ENCODE assay signal across 24 mouse cellular contexts in the genomic region with DNA sequence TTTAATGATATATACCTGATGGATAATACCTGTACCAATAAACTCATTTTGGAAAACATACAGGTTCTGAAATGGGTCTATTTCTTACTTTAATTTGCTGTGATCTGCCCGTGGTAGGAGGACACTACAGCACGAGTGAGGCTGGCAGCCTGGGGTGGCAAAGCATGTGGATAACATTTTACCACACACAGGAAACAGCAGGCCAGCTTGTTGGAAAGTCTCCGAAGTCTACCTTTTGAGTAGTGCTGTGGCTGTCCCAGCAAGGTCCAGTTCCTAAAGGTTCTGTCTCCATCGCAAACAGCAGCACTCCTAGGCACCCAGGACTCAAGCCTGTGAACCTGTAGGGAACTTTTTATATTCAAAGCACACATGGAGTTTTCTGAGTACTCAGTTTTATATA. TPM values are rescaled to one million over a fixed set of nuclear protein-coding genes. Genes with fewer than 3 reads are reported as not detected.
A peak's percentile ranks its signal among the peaks of the same experiment; 100 is the strongest.
DNase-seq lines count a peak whose midpoint lies in the region; ATAC-seq and TF ChIP-seq lines count a peak whose summit lies in the region.
"Had no signal": no experiment of that assay in that cellular context is flagged by ENCODE, and none has a peak within 500 bp of the region (broad histone marks: within the 10 kb centered on the region; RNA-seq: fewer than 3 reads in every experiment).

No protein-coding gene starts in this region.

- DNase-seq in heart, adult 11 months = peak; percentile 30
- DNase-seq in 416B (ENCODE audit: low read depth) = peak; percentile 64
- DNase-seq in limb, embryonic 10.5 days (ENCODE audit: low spot score) = no peak
- DNase-seq: adrenal gland, adult 2 months; adrenal gland, adult 8-10 months; adrenal gland, postnatal 10 days; adrenal gland, postnatal 14 days; adrenal gland, postnatal 25 days; adrenal gland, postnatal 36 days; B cell, adult 2 months; cerebellum, adult 11 months; cerebellum, adult 11-12 months; cerebellum, adult 18-20 months had no signal

- TF ChIP-seq CTCF in intestine, postnatal 0 days (IDR thresholded peaks at IDR 0.05; ENCODE audit: low read depth) = no peak

- H3K27me3 ChIP-seq in heart, embryonic 12.5 days (replicated peaks) = no peaks in the 10 kb centered on the region
- no peaks in the 10 kb centered on the region for H3K27me3 ChIP-seq in limb, embryonic 10.5 days (ENCODE audit: low read depth, poor library complexity, severe bottlenecking)
- no peaks in the 10 kb centered on the region for H3K27me3 ChIP-seq in intestine, postnatal 0 days (replicated peaks; ENCODE audit: control insufficient read depth, insufficient read depth, low read length)
- H3K27me3 ChIP-seq in liver, embryonic 12.5 days (replicated peaks) = no peaks in the 10 kb centered on the region
- H3K27me3 ChIP-seq: CH12.LX, Patski had no signal

- no peak overlapping the region for H3K4me3 ChIP-seq in heart, embryonic 12.5 days
- no peak overlapping the region for H3K4me3 ChIP-seq in limb, embryonic 10.5 days
- H3K4me3 ChIP-seq in intestine, postnatal 0 days (ENCODE audit: low read depth, low read length) = no peak overlapping the region
- H3K4me3 ChIP-seq in liver, embryonic 12.5 days = no peak overlapping the region

- ATAC-seq in heart, embryonic 12.5 days (ENCODE audit: insufficient number of reproducible peaks, low FRiP score) = no peak
- ATAC-seq in common myeloid progenitor, adult 5-6 weeks (replicated peaks; ENCODE audit: low read depth, poor library complexity, severe bottlenecking) = peak; percentile 69
- ATAC-seq in hematopoietic stem cell, adult 5-6 weeks (replicated peaks in 1 of 2; ENCODE audit: insufficient read depth in 1 of 2, low FRiP score in 2 of 2, low TSS enrichment in 1 of 2, low read depth in 1 of 2, poor library complexity in 2 of 2, severe bottlenecking in 2 of 2) = peak; percentile 56 to 72
- no peak for ATAC-seq in intestine, postnatal 0 days
- ATAC-seq in liver, embryonic 12.5 days = no peak
- ATAC-seq: activated CD4-positive, CD25-positive, alpha-beta regulatory T cell, adult 4 months; CD4-positive, CD25-positive, alpha-beta regulatory T cell, adult 4 months; Patski had no signal

- no peak overlapping the region for H3K4me2 ChIP-seq in heart, embryonic 12.5 days
- H3K4me2 ChIP-seq in intestine, postnatal 0 days (replicated peaks; ENCODE audit: low read depth) = no peak overlapping the region
- H3K4me2 ChIP-seq in liver, embryonic 12.5 days = no peak overlapping the region

- H3K4me1 ChIP-seq in heart, embryonic 12.5 days (replicated peaks) = peaks cover 17% of the 10 kb centered on the region
- peaks cover 11% of the 10 kb centered on the region; the same call in 1 of the 2 replicates for H3K4me1 ChIP-seq in limb, embryonic 10.5 days
- no peaks in the 10 kb centered on the region for H3K4me1 ChIP-seq in intestine, postnatal 0 days (replicated peaks; ENCODE audit: control insufficient read depth, insufficient read depth, low read length)
- H3K4me1 ChIP-seq in liver, embryonic 12.5 days = peaks cover 3% of the 10 kb centered on the region; the same call in 1 of the 2 replicates

- no peaks in the 10 kb centered on the region for H3K9me3 ChIP-seq in heart, embryonic 12.5 days (replicated peaks)
- no peaks in the 10 kb centered on the region for H3K9me3 ChIP-seq in limb, embryonic 10.5 days (replicated peaks)
- no peaks in the 10 kb centered on the region for H3K9me3 ChIP-seq in intestine, postnatal 0 days (ENCODE audit: control insufficient read depth)
- H3K9me3 ChIP-seq in liver, embryonic 12.5 days (replicated peaks) = no peaks in the 10 kb centered on the region
- H3K9me3 ChIP-seq: G1E had no signal

- no peak overlapping the region for H3K9ac ChIP-seq in heart, embryonic 12.5 days
- H3K9ac ChIP-seq in intestine, postnatal 0 days (ENCODE audit: low read depth, low read length) = no peak overlapping the region
- no peak overlapping the region for H3K9ac ChIP-seq in liver, embryonic 12.5 days

- WGBS in heart, embryonic 12.5 days = 80% methylated on average over 4 of the region's 4 CpGs
- WGBS in limb, embryonic 10.5 days = 91% methylated on average over 4 of the region's 4 CpGs
- WGBS in intestine, postnatal 0 days = 92% methylated on average over 4 of the region's 4 CpGs
- WGBS in liver, embryonic 12.5 days (ENCODE audit: insufficient replicate concordance) = 56% methylated on average over 4 of the region's 4 CpGs

- H3K27ac ChIP-seq in heart, embryonic 12.5 days (ENCODE audit: poor library complexity, severe bottlenecking) = no peak overlapping the region
- no peak overlapping the region for H3K27ac ChIP-seq in limb, embryonic 10.5 days
- H3K27ac ChIP-seq in intestine, postnatal 0 days (ENCODE audit: low read depth, low read length) = no peak overlapping the region
- H3K27ac ChIP-seq in liver, embryonic 12.5 days = no peak overlapping the region

- no peaks in the 10 kb centered on the region for H3K36me3 ChIP-seq in heart, embryonic 12.5 days
- H3K36me3 ChIP-seq in limb, embryonic 10.5 days = no peaks in the 10 kb centered on the region
- no peaks in the 10 kb centered on the region for H3K36me3 ChIP-seq in intestine, postnatal 0 days (ENCODE audit: control insufficient read depth, insufficient read depth)
- no peaks in the 10 kb centered on the region for H3K36me3 ChIP-seq in liver, embryonic 12.5 days

RNA-seq across cellular contexts. Expression of gene Reep3, which starts 48.9 kb away (rescaled TPM):
- polyA plus RNA-seq in heart, embryonic 12.5 days (2016; fragmentation: Nextera tagmentation; extraction: Ambion mirVana) = 28.4 and 29.3 TPM in 2 replicates
- total RNA-seq in common myeloid progenitor, adult 5-6 weeks (2017) = 8.5 and 12.5 TPM in 2 replicates
- 19.4 and 20.2 TPM in 2 replicates for total RNA-seq in hematopoietic stem cell, adult 5-6 weeks (2017)
- 17.8 and 22.2 TPM in 2 replicates for polyA plus RNA-seq in limb, embryonic 10.5 days (2016; fragmentation: Nextera tagmentation; extraction: Ambion mirVana)
- polyA plus RNA-seq in intestine, postnatal 0 days (2015; fragmentation: Nextera tagmentation; extraction: Ambion mirVana) = 77.4 and 81.2 TPM in 2 replicates
- polyA plus RNA-seq in liver, embryonic 12.5 days (2016; fragmentation: Nextera tagmentation; extraction: Ambion mirVana) = 8.7 and 8.8 TPM in 2 replicates
- total RNA-seq: MEL had no signal

RNA-seq across cellular contexts. Expression of gene Jmjd1c, which starts 49.7 kb away (rescaled TPM):
- 37.9 and 42.3 TPM in 2 replicates for polyA plus RNA-seq in heart, embryonic 12.5 days (2016; fragmentation: Nextera tagmentation; extraction: Ambion mirVana)
- 134 and 162 TPM in 2 replicates for total RNA-seq in common myeloid progenitor, adult 5-6 weeks (2017)
- total RNA-seq in hematopoietic stem cell, adult 5-6 weeks (2017) = 167 and 227 TPM in 2 replicates
- polyA plus RNA-seq in limb, embryonic 10.5 days (2016; fragmentation: Nextera tagmentation; extraction: Ambion mirVana) = 27.6 and 31.6 TPM in 2 replicates
- polyA plus RNA-seq in intestine, postnatal 0 days (2015; fragmentation: Nextera tagmentation; extraction: Ambion mirVana) = 33.4 and 39.6 TPM in 2 replicates
- 16.1 and 16.3 TPM in 2 replicates for polyA plus RNA-seq in liver, embryonic 12.5 days (2016; fragmentation: Nextera tagmentation; extraction: Ambion mirVana)

Comparison
In these comparisons a context has a peak if more than half of its experiments do, and no peak if none do; other contexts are left out.
1. ATAC-seq: peak in common myeloid progenitor, adult 5-6 weeks (single experiment) and hematopoietic stem cell, adult 5-6 weeks (2 of 2); none in heart, embryonic 12.5 days (single experiment), intestine, postnatal 0 days (single experiment) and liver, embryonic 12.5 days (single experiment).